Mouse (Mus musculus) ovary, postnatal 10 days (tissue): ENCODE results near the gene Drg1.
A peak's percentile ranks its signal among the peaks of the same experiment; 100 is the strongest.

ENCODE experiments used
- DNase-seq: peaks from one replicate; pipeline ENCODE4 v3.0.0; 2022; ENCODE audit warnings: low spot score

Gene Drg1

GRCm38 (mm10) chr11:3289803-3290639, 23.8 kb upstream of the Drg1 start:
- peak; percentile 83 for DNase-seq

GRCm38 (mm10) chr11:3289302-3289802, 23.1 kb upstream of the Drg1 start:
- DNase-seq, result no peak

GRCm38 (mm10) chr11:3288521-3289301, 22.5 kb upstream of the Drg1 start, which contains the start of gene Patz1:
Patz1 (plus strand) TSS chr11:3288874.
- DNase-seq, result peak; percentile 56

GRCm38 (mm10) chr11:3287921-3288320, 21.7 kb upstream of the Drg1 start:
- DNase-seq, result no peak

GRCm38 (mm10) chr11:3287131-3287530, 20.9 kb upstream of the Drg1 start:
- DNase-seq, result no peak

GRCm38 (mm10) chr11:3285940-3286339, 19.7 kb upstream of the Drg1 start:
- DNase-seq, result no peak

GRCm38 (mm10) chr11:3283645-3284044, 17.4 kb upstream of the Drg1 start:
- DNase-seq, result no peak

GRCm38 (mm10) chr11:3282887-3283286, 16.7 kb upstream of the Drg1 start:
- no peak for DNase-seq

GRCm38 (mm10) chr11:3279729-3280128, 13.5 kb upstream of the Drg1 start:
- DNase-seq, result no peak

- DNase-seq, result no peak
Measured at GRCm38 (mm10) chr11:3278351-3278750, 12.1 kb upstream of the Drg1 start.

GRCm38 (mm10) chr11:3269241-3269640, 3.0 kb upstream of the Drg1 start:
- DNase-seq, result no peak

- DNase-seq, result no peak
Measured at GRCm38 (mm10) chr11:3267133-3267532, 918 bp upstream of the Drg1 start.

GRCm38 (mm10) chr11:3265291-3266078, 730 bp downstream of the Drg1 start:
- peak; percentile 12 for DNase-seq

GRCm38 (mm10) chr11:3259537-3259936, 6.7 kb downstream of the Drg1 start:
- DNase-seq, result no peak

GRCm38 (mm10) chr11:3247387-3247786, 18.8 kb downstream of the Drg1 start:
- DNase-seq, result no peak

- DNase-seq, result no peak
Measured at GRCm38 (mm10) chr11:3243771-3244170, 22.4 kb downstream of the Drg1 start.

GRCm38 (mm10) chr11:3242395-3242794, 23.8 kb downstream of the Drg1 start:
- no peak for DNase-seq

GRCm38 (mm10) chr11:3235277-3235676, 30.9 kb downstream of the Drg1 start:
- DNase-seq, result no peak

GRCm38 (mm10) chr11:3233704-3234103, 32.5 kb downstream of the Drg1 start:
- no peak for DNase-seq

GRCm38 (mm10) chr11:3232248-3232647, 34.0 kb downstream of the Drg1 start:
- DNase-seq, result no peak

- no peak for DNase-seq
Measured at GRCm38 (mm10) chr11:3227113-3227512, 39.1 kb downstream of the Drg1 start.

- DNase-seq, result no peak
Measured at GRCm38 (mm10) chr11:3223105-3223504, 43.1 kb downstream of the Drg1 start.
